Mouse (Mus musculus) forebrain, postnatal 0 days (tissue): ENCODE data around the gene Atf6. TPM values are rescaled to one million over a fixed set of nuclear protein-coding genes. Genes with fewer than 3 reads are reported as not detected.
A peak's percentile ranks its signal among the peaks of the same experiment; 100 is the strongest.

ENCODE experiments used
- ATAC-seq: fragments of 200-750 bp; cut with Nextera tagmentation; 2 replicates; pipeline ENCODE4 v1.8.0; 2017; ENCODE audit warnings: mild to moderate bottlenecking, moderate library complexity
- DNase-seq: peaks from one replicate; pipeline ENCODE4 v3.0.0-alpha.2; 2015
- H3K27ac ChIP-seq: fragments of 300-500 bp; sonication (generic); 2 replicates; pipeline ENCODE4 v1.5.1; 2014; ENCODE audit warnings: low read depth, mild to moderate bottlenecking, antibody characterized with exemption, low read length, moderate library complexity, mixed read lengths
- H3K27me3 ChIP-seq: fragments of 300-500 bp; sonication (generic); 2 replicates; pipeline ENCODE4 v1.6.1; 2014; ENCODE audit warnings: mild to moderate bottlenecking, low read length, mixed read lengths; ENCODE audit not compliant: insufficient read depth
- H3K36me3 ChIP-seq: fragments of 300-500 bp; sonication (generic); 2 replicates; pipeline ENCODE4 v1.6.1; 2014; ENCODE audit warnings: mild to moderate bottlenecking, moderate library complexity; ENCODE audit not compliant: insufficient read depth
- H3K4me1 ChIP-seq: fragments of 300-500 bp; sonication (generic); 2 replicates; pipeline ENCODE4 v1.6.1; 2014; ENCODE audit warnings: antibody characterized with exemption; ENCODE audit not compliant: insufficient read depth
- H3K4me2 ChIP-seq: fragments of 300-500 bp; sonication (generic); 2 replicates; pipeline ENCODE4 v1.6.1; 2014; ENCODE audit warnings: low read depth, mild to moderate bottlenecking, moderate library complexity
- H3K4me3 ChIP-seq: fragments of 300-500 bp; sonication (generic); 2 replicates; pipeline ENCODE4 v1.5.1; 2014; ENCODE audit warnings: low read depth, low read length, mixed read lengths
- H3K9ac ChIP-seq: fragments of 300-500 bp; sonication (generic); 2 replicates; pipeline ENCODE4 v1.6.1; 2014; ENCODE audit warnings: mild to moderate bottlenecking
- H3K9me3 ChIP-seq: fragments of 300-500 bp; sonication (generic); 2 replicates; pipeline ENCODE4 v1.6.1; 2016; ENCODE audit warnings: low read length
- CTCF ChIP-seq: sonication (generic); IDR thresholded peaks from 2 replicates; pipeline ENCODE4 v1.5.1; 2016; ENCODE audit warnings: antibody characterized with exemption, control low read depth, low read depth
- WGBS: fragments of 180-500 bp; shearing (Covaris S2); extraction: QIAGEN DNeasy Blood & Tissue Kit; methylation state at CpG from one replicate; pipeline ENCODE4 v1.1.7; 2014; 5-methylcytosine and 5-hydroxymethylcytosine counted together
- polyA plus RNA-seq: library from polyadenylated mRNA; unstranded; fragments of >200 nt; fragmentation: Nextera tagmentation; extraction: Ambion mirVana; gene quantifications from 2 replicates; pipeline ENCODE4 v1.2.1, GENCODE M21; 2015
- total RNA-seq: library from RNA; depleted of rRNA; stranded (reverse); fragments of >200 nt; gene quantifications from 2 replicates; pipeline ENCODE4 v1.2.3, GENCODE M21; 2014; rRNA removed

Atf6 gene
- total RNA-seq (14.3 and 18.1 TPM in 2 replicates), polyA plus RNA-seq (3.7 and 5.3 TPM in 2 replicates)

DNA sequence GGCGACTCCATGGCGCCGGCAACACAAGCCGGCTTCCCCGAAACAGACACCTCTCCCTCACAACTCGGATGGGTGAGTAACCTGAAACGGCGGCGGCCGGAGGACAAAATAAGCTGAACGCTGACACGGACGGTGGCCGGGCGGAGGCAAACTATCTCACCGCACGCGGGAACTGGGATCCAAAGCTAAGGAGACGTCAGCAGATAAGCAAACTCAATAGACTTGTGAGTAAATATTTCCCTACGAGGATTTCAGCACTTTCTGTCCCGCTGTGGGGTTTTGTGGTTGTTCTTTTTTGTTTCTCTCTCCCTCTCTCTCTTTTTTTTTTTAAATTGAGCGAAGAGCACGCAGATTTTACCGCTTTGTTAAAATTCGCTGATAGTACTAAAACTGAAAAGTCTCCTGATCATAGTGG is at the start of gene Atf6:
Atf6 (minus strand) TSS at position 81 of the 415 bp plus-strand sequence.
- DNase-seq (peak; percentile 95), ATAC-seq (peak; percentile 81)
- TF ChIP-seq CTCF: no peak
- H3K9ac ChIP-seq: peak within 1 kb of the TSS; percentile 84
- peak within 1 kb of the TSS; percentile 60 for H3K27ac ChIP-seq
- H3K4me1 ChIP-seq: peaks cover 7% of the 10 kb centered on the region; the same call in 1 of the 2 replicates
- H3K4me3 ChIP-seq: peak within 1 kb of the TSS; percentile 73
- H3K4me2 ChIP-seq: peak within 1 kb of the TSS; percentile 67
- H3K36me3 ChIP-seq: no peaks in the 10 kb centered on the region
- WGBS: under 1% methylated on average over 25 of the region's 25 CpGs
- H3K9me3 ChIP-seq: no peaks in the 10 kb centered on the region
- no peaks in the 10 kb centered on the region for H3K27me3 ChIP-seq

DNA sequence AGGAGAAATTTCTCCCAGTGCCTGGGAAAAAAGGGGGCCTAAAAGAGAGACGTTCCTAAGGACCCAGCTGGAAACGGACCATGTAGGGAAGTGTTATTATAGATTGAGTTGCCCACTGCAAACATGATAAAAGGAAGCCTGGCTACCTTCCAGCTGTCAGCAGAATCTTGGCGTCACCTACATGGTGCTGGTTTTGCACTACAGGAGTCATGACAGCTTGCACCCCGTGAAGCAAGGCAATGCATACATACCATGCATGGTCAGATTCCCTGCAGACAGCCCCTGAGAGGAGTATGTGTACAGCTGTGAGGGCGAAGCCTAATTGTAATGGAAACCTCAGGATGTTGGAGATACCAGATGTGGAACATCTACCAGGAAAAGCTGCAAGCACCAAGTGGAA is 48.1 kb upstream of the Atf6 start:
- no peak overlapping the region for H3K9ac ChIP-seq
- no peaks in the 10 kb centered on the region for H3K4me1 ChIP-seq
- H3K4me3 ChIP-seq: no peak overlapping the region
- H3K27me3 ChIP-seq: no peaks in the 10 kb centered on the region; the same call in 1 of the 2 replicates
- ATAC-seq: no peak
- H3K27ac ChIP-seq: no peak overlapping the region
- H3K36me3 ChIP-seq: no peaks in the 10 kb centered on the region
- H3K9me3 ChIP-seq: no peaks in the 10 kb centered on the region
- DNase-seq: no peak
- whole genome bisulfite sequencing: 63% methylated on average over 5 of the region's 5 CpGs
- H3K4me2 ChIP-seq: no peak overlapping the region
- TF ChIP-seq CTCF: no peak

DNA sequence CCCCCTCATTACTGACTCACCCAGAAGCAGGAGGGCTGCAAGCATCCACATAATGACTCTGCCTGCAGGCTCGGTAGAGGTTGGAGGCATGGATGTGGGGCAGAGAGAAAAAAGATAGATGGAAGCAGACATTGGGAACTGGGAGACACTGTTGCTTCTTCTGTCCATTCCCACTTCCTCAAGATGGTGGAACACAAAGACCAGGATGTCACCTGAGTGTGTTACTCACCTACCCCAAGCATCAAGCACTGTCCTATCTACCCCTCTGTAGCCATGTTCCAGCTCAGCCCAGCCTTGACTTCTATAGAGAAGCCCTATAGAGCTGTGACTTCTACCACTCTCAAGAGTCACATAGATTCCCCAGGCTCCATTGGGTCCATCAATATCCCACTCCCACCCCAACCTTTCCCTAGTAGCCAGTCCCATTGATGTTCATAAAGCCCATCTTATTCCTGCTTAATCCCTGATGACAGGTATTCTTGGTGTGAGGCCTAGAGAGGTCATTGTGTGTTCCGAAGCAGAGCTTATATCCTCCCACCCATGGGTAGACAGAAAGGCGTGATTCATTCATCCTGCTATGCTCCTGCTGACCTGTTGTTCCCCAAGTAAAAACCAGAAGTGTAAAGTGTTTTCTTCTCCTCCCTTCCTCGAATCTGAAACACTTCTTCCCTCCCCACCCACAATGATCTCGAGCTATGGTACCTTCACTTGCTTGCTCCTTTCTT is 45.5 kb upstream of the Atf6 start, which contains the start of gene Fcrlb:
Fcrlb (minus strand) TSS at position 51 of the 725 bp plus-strand sequence.
- Histone ChIP-seq H3K9me3 (no peaks in the 10 kb centered on the region), H3K9ac (no peak within 1 kb of the TSS), H3K4me1 (no peaks in the 10 kb centered on the region; the same call in 1 of the 2 replicates), H3K4me2 (no peak within 1 kb of the TSS), H3K27ac (no peak within 1 kb of the TSS), H3K4me3 (no peak within 1 kb of the TSS), H3K27me3 (peaks cover 19% of the 10 kb centered on the region), H3K36me3 (no peaks in the 10 kb centered on the region)
- no peak for TF ChIP-seq CTCF
- DNase-seq: no peak
- ATAC-seq: no peak
- 58% methylated on average over 5 of the region's 5 CpGs for WGBS

DNA sequence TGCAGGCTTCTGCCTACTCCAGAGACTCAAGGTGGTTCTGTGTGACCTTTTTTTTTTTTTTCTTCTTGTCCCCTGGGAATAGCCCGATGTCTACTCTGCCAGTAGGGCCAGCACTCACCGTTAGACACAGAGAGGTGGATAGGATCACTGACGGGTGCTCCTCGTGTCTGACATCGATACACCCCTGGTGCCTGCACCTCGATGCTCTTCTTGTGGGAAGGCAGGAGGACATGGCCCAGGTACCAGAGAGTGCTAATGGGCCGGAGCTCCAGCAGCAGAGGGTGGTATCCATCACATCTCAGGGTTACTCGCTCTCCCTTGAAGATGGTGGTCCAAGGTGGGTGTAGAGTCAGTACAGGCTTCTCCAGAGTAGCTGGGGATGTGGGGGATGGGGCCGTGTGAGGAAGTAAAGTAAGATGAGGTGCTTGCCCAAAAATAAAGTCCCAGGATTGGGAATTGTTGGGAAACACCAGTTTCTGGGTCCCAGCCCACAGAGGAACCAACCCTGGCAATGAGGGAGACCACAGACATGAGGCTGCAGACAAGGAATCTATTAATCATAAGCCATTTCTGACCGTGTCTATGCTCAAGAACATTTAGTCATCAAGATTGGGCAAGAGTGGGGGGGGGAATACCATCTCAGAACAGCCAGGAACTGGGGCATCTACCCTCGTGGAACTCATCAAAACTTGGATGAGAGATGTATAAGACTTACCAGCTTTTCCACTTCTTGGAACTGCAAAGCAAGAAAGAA is 44.5 kb upstream of the Atf6 start:
- no peak overlapping the region for H3K4me2 ChIP-seq
- TF ChIP-seq CTCF: no peak
- no peak for ATAC-seq
- no peak overlapping the region for H3K9ac ChIP-seq
- H3K4me3 ChIP-seq: no peak overlapping the region
- H3K27ac ChIP-seq: no peak overlapping the region
- 83% methylated on average over 11 of the region's 11 CpGs for WGBS
- no peaks in the 10 kb centered on the region for H3K36me3 ChIP-seq
- peaks cover 23% of the 10 kb centered on the region for H3K27me3 ChIP-seq
- H3K4me1 ChIP-seq: no peaks in the 10 kb centered on the region; the same call in 1 of the 2 replicates
- DNase-seq: no peak
- no peaks in the 10 kb centered on the region for H3K9me3 ChIP-seq

DNA sequence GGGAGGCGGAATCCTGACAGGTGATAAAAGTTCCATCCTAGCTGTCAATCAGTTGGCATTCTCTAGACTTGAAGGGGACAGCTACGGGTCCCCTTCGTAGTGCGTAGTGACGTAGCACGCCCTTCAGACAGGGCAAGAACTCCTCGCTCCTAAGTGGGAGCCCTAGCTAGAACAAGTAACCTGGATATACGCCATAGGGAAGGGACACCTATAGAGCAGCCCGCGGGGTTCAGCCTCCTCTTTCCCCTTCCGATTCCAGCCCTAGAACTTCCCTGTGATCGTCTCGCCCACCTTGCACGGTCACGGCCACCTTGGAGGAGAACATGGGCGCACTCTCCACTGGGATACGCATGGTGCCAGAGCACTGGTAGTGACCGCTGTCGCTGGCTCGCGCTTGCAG is 40.8 kb upstream of the Atf6 start:
- Histone ChIP-seq H3K9ac (peak overlapping the region; percentile 58), H3K36me3 (no peaks in the 10 kb centered on the region), H3K4me1 (no peaks in the 10 kb centered on the region; the same call in 1 of the 2 replicates), H3K4me3 (peak overlapping the region; percentile 56), H3K9me3 (no peaks in the 10 kb centered on the region), H3K27ac (no peak overlapping the region), H3K27me3 (peaks cover 23% of the 10 kb centered on the region), H3K4me2 (peak overlapping the region; percentile 95)
- TF ChIP-seq CTCF: no peak
- DNase-seq (peak; percentile 8), ATAC-seq (peak; percentile 69)
- 5% methylated on average over 21 of the region's 21 CpGs for WGBS

DNA sequence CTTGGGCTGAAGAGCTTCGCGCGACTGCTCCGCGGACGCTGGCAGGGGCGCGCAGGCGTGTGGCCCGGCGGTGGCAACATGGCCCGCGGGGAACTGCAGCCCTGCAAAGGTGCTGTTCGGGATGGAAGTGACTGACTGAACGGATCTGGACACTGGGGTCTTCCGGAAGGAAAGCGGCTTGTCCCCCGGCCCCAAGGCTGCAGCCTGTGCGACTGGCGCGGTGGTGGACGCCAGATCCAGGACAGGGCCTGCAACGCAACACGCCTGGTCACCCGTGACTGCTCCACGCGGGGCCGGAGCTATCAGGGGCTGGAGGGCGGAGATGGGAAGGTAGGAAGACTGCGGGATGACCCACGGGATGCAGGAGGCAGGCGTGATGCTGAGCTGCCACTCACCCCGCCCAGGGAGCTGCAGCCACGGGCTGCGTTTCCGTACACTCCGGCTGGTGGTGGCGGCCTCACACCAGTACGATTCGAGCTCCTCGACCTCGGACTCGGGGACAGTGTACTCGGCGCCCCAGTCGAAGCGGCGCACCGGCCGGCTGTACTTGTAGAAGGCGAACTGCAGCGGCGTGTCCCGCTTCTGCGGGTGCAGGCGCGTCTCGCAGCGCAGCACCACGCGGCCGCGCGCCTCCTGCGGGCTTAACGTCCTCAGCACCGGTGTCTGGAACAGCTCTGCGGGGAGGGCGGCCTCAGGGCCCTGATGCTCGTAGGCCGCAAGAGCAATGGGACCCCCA is 40.1 kb upstream of the Atf6 start:
- no peak overlapping the region for H3K27ac ChIP-seq
- TF ChIP-seq CTCF: no peak; the same call in 1 of the 2 replicates
- DNase-seq (peak; percentile 71), ATAC-seq (peak; percentile 90)
- no peaks in the 10 kb centered on the region for H3K36me3 ChIP-seq
- H3K9ac ChIP-seq: peak overlapping the region; percentile 58
- no peaks in the 10 kb centered on the region; the same call in 1 of the 2 replicates for H3K4me1 ChIP-seq
- WGBS: 2% methylated on average over 71 of the region's 71 CpGs
- peak overlapping the region; percentile 56 for H3K4me3 ChIP-seq
- no peaks in the 10 kb centered on the region for H3K9me3 ChIP-seq
- peaks cover 23% of the 10 kb centered on the region for H3K27me3 ChIP-seq
- H3K4me2 ChIP-seq: peak overlapping the region; percentile 95
